Mouse (Mus musculus): ENCODE data around the gene Ncs1.
A peak's percentile ranks its signal among the peaks of the same experiment; 100 is the strongest.

Gene Ncs1

GRCm38 (mm10) chr2:31245051-31245450, 572 bp upstream of the Ncs1 start:
- peak in 1 of 2 experiments; percentile 54 for DNase-seq

- DNase-seq, result peak; percentile 60 to 72
Measured at GRCm38 (mm10) chr2:31246251-31246971, 788 bp downstream of the Ncs1 start.

- DNase-seq, result no peak
Measured at GRCm38 (mm10) chr2:31248856-31249255, 3.2 kb downstream of the Ncs1 start.

GRCm38 (mm10) chr2:31252167-31252566, 6.5 kb downstream of the Ncs1 start:
- DNase-seq, result no peak

GRCm38 (mm10) chr2:31253463-31253862, 7.8 kb downstream of the Ncs1 start:
- peak in 1 of 2 experiments; percentile 36 for DNase-seq

- peak in 1 of 2 experiments; percentile 9 for DNase-seq
Measured at GRCm38 (mm10) chr2:31254806-31255205, 9.2 kb downstream of the Ncs1 start.

GRCm38 (mm10) chr2:31255952-31256938, 10.6 kb downstream of the Ncs1 start:
- peak; percentile 76 to 83 for DNase-seq

GRCm38 (mm10) chr2:31257096-31257495, 11.5 kb downstream of the Ncs1 start:
- peak; percentile 81 to 83 for DNase-seq

GRCm38 (mm10) chr2:31258609-31259366, 13.2 kb downstream of the Ncs1 start:
- DNase-seq, result peak; percentile 87 to 89

GRCm38 (mm10) chr2:31259367-31259920, 13.8 kb downstream of the Ncs1 start:
- DNase-seq, result peak in 1 of 2 experiments; percentile 62

- peak in 1 of 2 experiments; percentile 51 for DNase-seq
Measured at GRCm38 (mm10) chr2:31260549-31260948, 14.9 kb downstream of the Ncs1 start.

- DNase-seq, result peak; percentile 65 to 66
Measured at GRCm38 (mm10) chr2:31263039-31263461, 17.4 kb downstream of the Ncs1 start.

GRCm38 (mm10) chr2:31263746-31264378, 18.2 kb downstream of the Ncs1 start:
- peak; percentile 92 to 96 for DNase-seq

GRCm38 (mm10) chr2:31267447-31267846, 21.8 kb downstream of the Ncs1 start:
- DNase-seq, result peak; percentile 32 to 44

GRCm38 (mm10) chr2:31268631-31269030, 23.0 kb downstream of the Ncs1 start:
- peak; percentile 41 to 52 for DNase-seq

GRCm38 (mm10) chr2:31269188-31269587, 23.6 kb downstream of the Ncs1 start:
- peak; percentile 38 to 47 for DNase-seq

GRCm38 (mm10) chr2:31269847-31270246, 24.2 kb downstream of the Ncs1 start:
- DNase-seq, result peak; percentile 38 to 52

GRCm38 (mm10) chr2:31270470-31270869, 24.8 kb downstream of the Ncs1 start:
- no peak for DNase-seq

GRCm38 (mm10) chr2:31271071-31271470, 25.4 kb downstream of the Ncs1 start:
- peak in 1 of 2 experiments; percentile 62 for DNase-seq

- DNase-seq, result no peak
Measured at GRCm38 (mm10) chr2:31274993-31275392, 29.4 kb downstream of the Ncs1 start.

- peak; percentile 62 to 67 for DNase-seq
Measured at GRCm38 (mm10) chr2:31277810-31278209, 32.2 kb downstream of the Ncs1 start.

- no peak for DNase-seq
Measured at GRCm38 (mm10) chr2:31278483-31278882, 32.9 kb downstream of the Ncs1 start.
